Mouse (Mus musculus) limb, embryonic 14.5 days (tissue): ENCODE measurements at regions not wholly inside any gene's neighbourhood (a gene's known extent, or its start where the extent isn't known, plus 50 kb on each side); places are given as distances from the start of the nearest gene placed in this dataset.

Experiments used
- ATAC-seq: fragments of 200-750 bp; cut with Nextera tagmentation; 2 replicates; pipeline ENCODE4 v1.8.0; 2017; ENCODE audit warnings: low read depth, moderate number of reproducible peaks, moderate TSS enrichment; ENCODE audit not compliant: low FRiP score
- DNase-seq: peaks from one replicate; pipeline ENCODE4 v3.0.0-alpha.2; 2015; ENCODE audit warnings: low spot score
- H3K27ac ChIP-seq: fragments of 300-500 bp; sonication (generic); replicated peaks from 2 replicates; pipeline ENCODE4 v1.5.1; 2014; ENCODE audit warnings: low read depth, mild to moderate bottlenecking, low read length, moderate library complexity, mixed read lengths
- H3K27me3 ChIP-seq: fragments of 300-500 bp; sonication (generic); 2 replicates; pipeline ENCODE4 v1.6.1; 2014; ENCODE audit warnings: low read length, mixed read lengths; ENCODE audit not compliant: control insufficient read depth, insufficient read depth
- H3K36me3 ChIP-seq: fragments of 300-500 bp; sonication (generic); 2 replicates; pipeline ENCODE4 v1.6.1; 2014; ENCODE audit warnings: mild to moderate bottlenecking, low read length, moderate library complexity, mixed read lengths; ENCODE audit not compliant: control insufficient read depth, insufficient read depth
- H3K4me1 ChIP-seq: fragments of 300-500 bp; sonication (generic); 2 replicates; pipeline ENCODE4 v1.6.1; 2014; ENCODE audit warnings: antibody characterized with exemption, low read length, mixed read lengths; ENCODE audit not compliant: control insufficient read depth, insufficient read depth
- H3K4me2 ChIP-seq: fragments of 300-500 bp; sonication (generic); replicated peaks from 2 replicates; pipeline ENCODE4 v1.6.1; 2014; ENCODE audit warnings: low read depth, mild to moderate bottlenecking, low read length, moderate library complexity; ENCODE audit not compliant: severe bottlenecking
- H3K4me3 ChIP-seq: fragments of 300-500 bp; sonication (generic); replicated peaks from 2 replicates; pipeline ENCODE4 v1.5.1; 2014; ENCODE audit warnings: low read length
- H3K9ac ChIP-seq: fragments of 300-500 bp; sonication (generic); 2 replicates; pipeline ENCODE4 v1.6.1; 2014; ENCODE audit warnings: mild to moderate bottlenecking, low read depth, low read length, moderate library complexity; ENCODE audit not compliant: severe bottlenecking
- H3K9me3 ChIP-seq: fragments of 300-500 bp; sonication (generic); 2 replicates; pipeline ENCODE4 v1.6.1; 2016; ENCODE audit warnings: low read length; ENCODE audit not compliant: control insufficient read depth
- POLR2A ChIP-seq: fragments of 200-500 bp; IDR thresholded peaks from 2 replicates; pipeline ENCODE4 v1.8.0; 2012; ENCODE audit warnings: inconsistent platforms, mild to moderate bottlenecking, moderate library complexity, borderline replicate concordance; ENCODE audit not compliant: insufficient read depth, insufficient read length; ENCODE audit errors: extremely low read depth
- WGBS: fragments of 180-500 bp; shearing (Covaris S2); extraction: QIAGEN DNeasy Blood & Tissue Kit; methylation state at CpG from one replicate; pipeline ENCODE4 v1.1.7; 2014; 5-methylcytosine and 5-hydroxymethylcytosine counted together

DNA sequence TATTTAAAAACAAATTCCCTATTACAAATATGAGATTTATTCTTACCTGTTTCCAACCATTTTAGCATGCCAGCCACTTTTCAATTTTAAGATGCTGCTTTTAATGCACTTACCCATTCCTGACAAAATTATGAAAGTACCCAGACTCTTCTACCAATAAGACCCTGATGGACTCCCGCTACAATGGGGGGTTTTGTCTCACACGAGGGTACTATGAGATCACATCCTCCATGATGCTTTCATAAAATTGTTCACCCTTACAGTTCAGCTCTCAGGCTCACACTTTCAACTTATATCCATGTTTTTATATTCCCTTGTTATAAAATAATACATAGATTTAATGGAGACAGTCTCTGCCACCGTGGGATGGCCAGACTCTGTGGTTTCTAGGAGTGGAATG is 68.1 kb upstream of the Adamts18 start:
- no peak overlapping the region for H3K9ac ChIP-seq
- no peak overlapping the region for H3K4me2 ChIP-seq
- TF ChIP-seq POLR2A, result no peak
- H3K4me3 ChIP-seq, result no peak overlapping the region
- no peak for ATAC-seq
- no peaks in the 10 kb centered on the region for H3K9me3 ChIP-seq
- no peaks in the 10 kb centered on the region for H3K36me3 ChIP-seq
- no peak overlapping the region for H3K27ac ChIP-seq
- 0 out of 2 replicates have a peak, but pooled peaks cover 3% of the 10 kb centered on the region for H3K27me3 ChIP-seq
- no peaks in the 10 kb centered on the region for H3K4me1 ChIP-seq
- WGBS, result 65% methylated on average over 3 of the region's 3 CpGs
- DNase-seq, result no peak

DNA sequence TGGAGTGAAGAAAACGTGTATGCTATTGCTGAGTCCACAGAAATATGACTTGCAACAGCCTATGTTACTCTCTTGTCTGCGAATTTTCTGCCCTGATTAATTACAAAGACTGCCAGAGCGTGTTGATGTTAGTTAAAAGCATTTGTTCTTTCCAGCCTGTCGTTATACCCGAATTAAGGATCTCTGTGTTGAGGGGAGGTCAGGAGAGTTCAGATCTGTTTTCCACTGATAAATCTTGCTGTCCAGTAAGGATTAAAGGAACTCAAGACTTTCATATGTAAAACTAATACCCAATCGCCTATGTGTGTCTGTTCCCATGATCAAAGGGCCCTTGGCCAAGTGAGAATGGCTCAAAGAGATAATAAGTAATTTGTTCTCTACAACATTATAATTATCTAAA is 68.7 kb upstream of the Adamts18 start:
- H3K27me3 ChIP-seq, result 0 out of 2 replicates have a peak, but pooled peaks cover 3% of the 10 kb centered on the region
- ATAC-seq (no peak), DNase-seq (no peak)
- H3K9ac ChIP-seq, result no peak overlapping the region
- no peak overlapping the region for H3K4me3 ChIP-seq
- no peaks in the 10 kb centered on the region for H3K9me3 ChIP-seq
- TF ChIP-seq POLR2A, result no peak
- H3K27ac ChIP-seq, result no peak overlapping the region
- H3K4me2 ChIP-seq, result no peak overlapping the region
- 23% methylated on average over 6 of the region's 6 CpGs for WGBS
- H3K4me1 ChIP-seq, result no peaks in the 10 kb centered on the region
- H3K36me3 ChIP-seq, result no peaks in the 10 kb centered on the region

DNA sequence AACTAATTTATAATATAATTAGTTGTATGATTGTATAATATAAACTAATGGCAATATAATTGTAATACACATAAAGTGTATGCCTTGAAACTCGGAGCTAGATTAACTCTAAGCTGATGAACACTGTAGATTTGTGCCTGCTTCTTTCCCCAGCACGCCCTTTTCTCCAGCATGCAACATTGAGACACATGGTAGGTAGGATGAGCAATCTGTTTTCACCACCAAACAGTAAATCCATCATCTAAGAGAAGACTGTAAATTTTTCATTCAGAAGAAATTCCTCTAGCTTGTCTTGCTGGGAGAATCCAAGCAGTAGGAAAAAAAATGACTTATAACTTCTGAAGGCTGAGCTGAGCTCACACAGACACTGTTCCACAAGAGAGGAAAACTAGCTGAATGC is 71.8 kb upstream of the Adamts18 start:
- no peak overlapping the region for H3K27ac ChIP-seq
- WGBS, result 69% methylated on average over 2 of the region's 2 CpGs
- H3K4me3 ChIP-seq, result no peak overlapping the region
- ATAC-seq (no peak), DNase-seq (no peak)
- no peak overlapping the region for H3K4me2 ChIP-seq
- no peak for TF ChIP-seq POLR2A
- no peaks in the 10 kb centered on the region for H3K36me3 ChIP-seq
- no peak overlapping the region for H3K9ac ChIP-seq
- 0 out of 2 replicates have a peak, but pooled peaks cover 3% of the 10 kb centered on the region for H3K27me3 ChIP-seq
- H3K4me1 ChIP-seq, result no peaks in the 10 kb centered on the region
- no peaks in the 10 kb centered on the region for H3K9me3 ChIP-seq

DNA sequence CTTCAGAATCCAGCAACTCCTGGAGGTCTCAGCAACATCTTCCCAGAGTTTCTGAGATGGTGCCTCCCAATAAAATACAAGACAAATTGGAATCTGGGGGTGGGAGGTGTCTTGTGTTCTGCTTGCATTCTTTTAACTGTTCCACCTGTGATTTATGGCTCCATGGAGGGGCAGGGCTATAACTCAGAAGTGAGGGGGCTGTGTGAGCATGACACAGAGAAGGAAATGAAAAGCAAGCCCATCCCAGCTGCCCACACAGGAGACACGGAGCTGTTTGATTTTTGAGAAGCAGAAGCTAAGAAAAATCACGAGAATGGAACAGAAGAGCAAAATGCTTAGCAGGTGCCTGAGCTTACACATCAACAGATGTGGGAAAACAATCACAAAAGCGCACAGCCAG is 74.8 kb upstream of the Adamts18 start:
- no peaks in the 10 kb centered on the region for H3K4me1 ChIP-seq
- no peak overlapping the region for H3K4me3 ChIP-seq
- no peak overlapping the region for H3K27ac ChIP-seq
- no peaks in the 10 kb centered on the region for H3K36me3 ChIP-seq
- TF ChIP-seq POLR2A, result no peak
- ATAC-seq (no peak), DNase-seq (no peak)
- 0 out of 2 replicates have a peak, but pooled peaks cover 2% of the 10 kb centered on the region for H3K27me3 ChIP-seq
- no peak overlapping the region for H3K4me2 ChIP-seq
- 36% methylated on average over 3 of the region's 3 CpGs for WGBS
- no peak overlapping the region for H3K9ac ChIP-seq
- H3K9me3 ChIP-seq, result no peaks in the 10 kb centered on the region

DNA sequence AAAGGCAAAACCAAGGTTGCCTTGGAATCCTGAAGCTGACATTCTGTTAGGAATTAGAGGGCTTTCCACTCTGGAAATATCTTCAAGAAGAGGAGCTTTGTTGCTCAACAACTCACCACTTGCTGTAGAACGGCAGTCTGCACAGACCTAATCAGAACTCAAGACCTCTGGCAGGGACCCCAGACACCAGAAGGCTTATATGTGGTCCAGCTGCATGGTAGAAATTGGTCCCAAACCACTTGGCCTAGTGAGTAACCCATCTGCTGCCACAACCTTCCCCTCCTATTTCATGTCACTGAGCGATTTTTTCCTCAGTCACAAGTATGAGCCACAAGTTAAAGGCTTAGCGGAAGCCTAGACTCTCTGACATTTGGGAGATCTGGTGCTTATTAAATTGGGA is 105.2 kb upstream of the Adamts18 start:
- H3K27me3 ChIP-seq, result no peaks in the 10 kb centered on the region
- no peaks in the 10 kb centered on the region for H3K9me3 ChIP-seq
- TF ChIP-seq POLR2A, result no peak
- H3K27ac ChIP-seq, result no peak overlapping the region
- H3K4me1 ChIP-seq, result no peaks in the 10 kb centered on the region
- DNase-seq (no peak), ATAC-seq (no peak)
- no peak overlapping the region for H3K9ac ChIP-seq
- WGBS, result 68% methylated on average over 3 of the region's 3 CpGs
- H3K36me3 ChIP-seq, result no peaks in the 10 kb centered on the region
- no peak overlapping the region for H3K4me3 ChIP-seq
- H3K4me2 ChIP-seq, result no peak overlapping the region
